Mouse (Mus musculus) myocyte (in vitro differentiated cells): ENCODE measurements around the gene Dlg4. TPM values are rescaled to one million over a fixed set of nuclear protein-coding genes. Genes with fewer than 3 reads are reported as not detected.

Source experiments
- H3K27me3 ChIP-seq: one replicate; pipeline ENCODE4 v1.6.1; 2011; ENCODE audit not compliant: control insufficient read depth, insufficient read depth, insufficient read length
- H3K36me3 ChIP-seq: one replicate; pipeline ENCODE4 v1.6.1; 2011; ENCODE audit not compliant: control insufficient read depth, insufficient read depth
- H3K4me2 ChIP-seq: one replicate; pipeline ENCODE4 v1.6.1; 2011; ENCODE audit warnings: low read depth, control low read depth
- H3K4me3 ChIP-seq: one replicate; pipeline ENCODE4 v1.5.1; 2011; ENCODE audit warnings: mild to moderate bottlenecking, control low read depth, moderate library complexity
- H3K79me2 ChIP-seq: one replicate; pipeline ENCODE4 v1.6.1; 2011; ENCODE audit not compliant: control insufficient read depth, insufficient read depth
- H3ac ChIP-seq: one replicate; pipeline ENCODE4 v1.6.1; 2011; ENCODE audit not compliant: control insufficient read depth, insufficient read length
- CEBPB ChIP-seq: IDR thresholded peaks from 2 replicates; pipeline ENCODE4 v1.6.1; 2011; ENCODE audit warnings: mild to moderate bottlenecking, moderate library complexity; ENCODE audit not compliant: poor library complexity, insufficient read depth, severe bottlenecking
- E2F4 ChIP-seq: IDR thresholded peaks from one replicate; pipeline ENCODE4 v1.6.1; 2011; ENCODE audit warnings: mild to moderate bottlenecking, control low read depth, moderate library complexity; ENCODE audit not compliant: insufficient read depth
- MAX ChIP-seq: IDR thresholded peaks from one replicate; pipeline ENCODE4 v1.6.1; 2011; ENCODE audit warnings: low read depth, mild to moderate bottlenecking, control low read depth
- MYOD1 ChIP-seq, 3 experiments: IDR thresholded peaks; one replicate each; pipeline ENCODE4 v1.6.1; 2011; ENCODE audit warnings: control low read depth in 2 of 3, low read depth in 2 of 3, mild to moderate bottlenecking in 2 of 3, moderate library complexity in 1 of 3; ENCODE audit not compliant: insufficient read length in 2 of 3, control insufficient read depth in 1 of 3
- MYOG ChIP-seq, 3 experiments: IDR thresholded peaks; one replicate each; pipeline ENCODE4 v1.6.1; 2011; ENCODE audit warnings: control low read depth in 2 of 3, low read depth in 2 of 3, mild to moderate bottlenecking in 2 of 3; ENCODE audit not compliant: insufficient read length in 2 of 3, control insufficient read depth in 1 of 3, insufficient read depth in 1 of 3
- POLR2A ChIP-seq: IDR thresholded peaks from one replicate; pipeline ENCODE4 v1.6.1; 2011; ENCODE audit warnings: low read depth, mild to moderate bottlenecking, control low read depth, moderate library complexity; ENCODE audit not compliant: insufficient read length
- POLR2AphosphoS2 ChIP-seq: IDR thresholded peaks from one replicate; pipeline ENCODE4 v1.6.1; 2011; ENCODE audit warnings: low read depth, control low read depth; ENCODE audit not compliant: insufficient read length
- REST ChIP-seq: IDR thresholded peaks from one replicate; pipeline ENCODE4 v1.6.1; 2011; ENCODE audit warnings: mild to moderate bottlenecking, control low read depth, moderate library complexity; ENCODE audit not compliant: insufficient read depth, insufficient read length
- SRF ChIP-seq: IDR thresholded peaks from one replicate; pipeline ENCODE4 v1.6.1; 2011; ENCODE audit warnings: low read depth; ENCODE audit not compliant: control insufficient read depth, insufficient read length
- TCF12 ChIP-seq: IDR thresholded peaks from one replicate; pipeline ENCODE4 v1.6.1; 2011; ENCODE audit warnings: mild to moderate bottlenecking, control low read depth; ENCODE audit not compliant: poor library complexity, insufficient read depth, severe bottlenecking
- TCF3 ChIP-seq: IDR thresholded peaks from one replicate; pipeline ENCODE4 v1.6.1; 2011; ENCODE audit warnings: low read depth, control low read depth; ENCODE audit not compliant: insufficient read length
- USF1 ChIP-seq: IDR thresholded peaks from one replicate; pipeline ENCODE4 v1.6.1; 2011; ENCODE audit warnings: low read depth, mild to moderate bottlenecking, control low read depth, moderate library complexity
- polyA plus RNA-seq: library from polyadenylated mRNA; unstranded; fragments of >200 nt; fragmentation: generic; extraction: Trizol; gene quantifications from one replicate; pipeline ENCODE4 v1.2.1, GENCODE M21; 2012; ENCODE audit warnings: missing spikeins

The Dlg4 gene
- polyA plus RNA-seq, 1 experiment = 26.8 TPM

DNA sequence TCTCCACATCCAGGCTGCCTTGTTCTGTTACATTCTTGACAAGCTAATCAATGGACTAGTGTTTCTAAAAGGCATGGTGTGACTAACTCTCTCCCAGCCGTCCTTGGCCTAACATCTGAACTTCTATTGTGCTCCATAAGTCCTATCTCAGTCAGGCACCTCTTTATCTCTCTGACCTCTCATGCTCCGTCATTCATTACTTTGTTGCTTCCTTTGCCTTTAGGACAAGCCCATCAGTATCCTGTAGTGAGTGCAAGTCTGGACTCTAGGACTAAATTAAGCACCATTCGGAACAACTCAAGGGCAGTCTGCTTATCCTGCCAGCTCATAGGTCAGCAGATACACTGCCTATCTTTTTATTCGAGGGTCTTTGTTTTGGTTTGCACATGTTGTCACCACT is 40.5 kb upstream of the Dlg4 start:
- TF ChIP-seq TCF12 = no peak
- TF ChIP-seq POLR2AphosphoS2 = no peak
- TF ChIP-seq SRF = no peak
- no peak for TF ChIP-seq CEBPB
- no peak overlapping the region for H3K4me2 ChIP-seq
- H3K4me3 ChIP-seq = no peak overlapping the region
- peaks cover 32% of the 10 kb centered on the region for H3K79me2 ChIP-seq
- H3ac ChIP-seq = no peak overlapping the region
- no peaks in the 10 kb centered on the region for H3K27me3 ChIP-seq
- peaks cover 45% of the 10 kb centered on the region for H3K36me3 ChIP-seq

DNA sequence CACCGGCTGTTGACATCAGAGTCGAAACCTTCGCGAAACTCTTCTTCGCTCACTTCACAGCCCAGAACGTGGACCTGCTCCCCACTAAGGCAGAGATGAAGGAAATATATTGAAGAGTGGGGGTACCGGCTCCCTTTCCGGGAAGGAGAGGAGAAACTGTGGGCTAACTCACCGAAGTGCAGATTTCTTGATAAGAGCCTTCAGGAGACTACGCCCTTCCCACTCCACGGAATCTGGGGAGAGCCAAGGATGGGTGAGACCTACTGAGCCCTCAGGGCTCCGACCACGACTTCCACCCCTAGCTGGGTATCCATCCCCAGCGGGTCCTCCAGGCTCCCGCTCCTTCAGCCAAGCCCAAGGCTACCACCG is 36.9 kb upstream of the Dlg4 start:
- TF ChIP-seq MYOD1 (IDR thresholded peaks at IDR 0.05; ENCODE audit: control insufficient read depth in 1 of 3, insufficient read length in 2 of 3, low read depth in 2 of 3) = no peak
- no peak for TF ChIP-seq TCF12
- TF ChIP-seq POLR2AphosphoS2 = no peak
- TF ChIP-seq E2F4 = no peak
- TF ChIP-seq POLR2A = no peak
- TF ChIP-seq CEBPB = no peak
- peaks cover 32% of the 10 kb centered on the region for H3K36me3 ChIP-seq
- peaks cover 61% of the 10 kb centered on the region for H3K79me2 ChIP-seq
- peak overlapping the region; percentile 93 for H3ac ChIP-seq
- H3K27me3 ChIP-seq = no peaks in the 10 kb centered on the region
- peak overlapping the region; percentile 79 for H3K4me2 ChIP-seq
- peak overlapping the region; percentile 73 for H3K4me3 ChIP-seq

DNA sequence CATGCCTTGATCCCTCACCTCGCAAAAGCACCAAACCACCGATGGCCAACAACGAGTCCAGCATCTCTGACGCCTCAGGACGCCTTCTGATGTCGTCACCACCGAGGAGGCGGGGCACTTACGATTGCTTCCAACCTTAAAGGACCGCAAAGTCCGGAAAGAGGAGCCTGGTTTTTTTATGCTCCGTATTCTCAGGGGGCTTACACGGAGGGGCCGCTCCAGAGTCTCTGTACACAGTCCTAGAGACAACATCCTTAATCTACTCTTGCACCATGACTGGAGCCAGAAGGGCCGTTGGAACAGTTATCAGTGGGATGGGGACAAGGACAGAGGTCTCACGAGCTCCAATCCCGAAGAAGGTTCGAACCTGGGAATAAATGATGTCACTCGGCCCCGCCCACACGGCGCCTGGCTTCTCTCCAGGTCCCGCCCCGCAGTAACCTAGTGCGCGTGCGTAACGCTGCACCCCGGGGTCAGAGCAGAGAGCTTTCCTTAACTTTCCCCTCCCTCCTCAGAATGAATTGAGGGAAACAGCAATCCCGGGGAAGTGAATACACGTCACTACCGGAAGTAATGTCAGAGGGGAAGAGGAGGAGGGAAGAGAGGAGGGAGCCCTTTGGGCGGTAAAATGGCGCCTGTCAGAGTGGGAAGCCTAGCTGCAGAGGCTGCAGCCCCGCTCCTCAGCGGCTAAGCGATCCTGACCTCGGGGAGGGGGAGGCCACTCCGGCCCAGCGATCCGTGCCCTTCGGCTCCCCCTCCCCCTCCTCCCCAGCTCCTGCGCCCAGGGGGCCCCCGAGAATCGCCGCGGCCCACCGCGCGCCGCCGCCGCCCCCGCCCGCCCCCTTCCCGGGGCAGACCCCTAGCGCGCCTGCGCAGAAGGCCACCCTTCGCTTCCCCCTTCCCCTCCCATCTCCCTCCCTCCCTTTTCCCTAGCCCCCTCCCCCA is 36.3 kb upstream of the Dlg4 start:
- Histone ChIP-seq H3K36me3 (peaks cover 30% of the 10 kb centered on the region), H3K79me2 (peaks cover 61% of the 10 kb centered on the region), H3K27me3 (no peaks in the 10 kb centered on the region), H3K4me2 (peak overlapping the region; percentile 79), H3ac (peak overlapping the region; percentile 93), H3K4me3 (peak overlapping the region; percentile 73)
- TF ChIP-seq CEBPB (no peak), POLR2A (peak; percentile 83), SRF (peak; percentile 69), TCF3 (no peak), TCF12 (no peak), USF1 (no peak), E2F4 (peak; percentile 1), POLR2AphosphoS2 (peak; percentile 73)

GRCm38 (mm10) chr11:69981141-69981762 is 35.5 kb upstream of the Dlg4 start, which contains the start of gene Ctdnep1:
Gene Ctdnep1, plus strand, starts transcription at chr11:69981156.
- H3ac ChIP-seq = peak within 1 kb of the TSS; percentile 93

GRCm38 (mm10) chr11:69982225-69982624 is 34.5 kb upstream of the Dlg4 start, which contains the start of gene Elp5:
Gene Elp5, minus strand, starts transcription at chr11:69982517.
- Histone ChIP-seq H3K79me2 (peaks cover 61% of the 10 kb centered on the region), H3K36me3 (peaks cover 20% of the 10 kb centered on the region)
- TF ChIP-seq REST (no peak), TCF3 (no peak), POLR2AphosphoS2 (no peak), POLR2A (no peak), USF1 (no peak), SRF (no peak), E2F4 (no peak), MYOG (IDR thresholded peaks at IDR 0.05; ENCODE audit: control insufficient read depth in 1 of 3, insufficient read depth in 1 of 3, insufficient read length in 2 of 3, low read depth in 2 of 3) (no peak), MAX (no peak), TCF12 (no peak), CEBPB (no peak), MYOD1 (IDR thresholded peaks at IDR 0.05; ENCODE audit: control insufficient read depth in 1 of 3, insufficient read length in 2 of 3, low read depth in 2 of 3) (no peak)

More at GRCm38 (mm10) chr11:69981141-69981762, 35.5 kb upstream of the Dlg4 start, which contains the start of gene Ctdnep1:
- peak within 1 kb of the TSS; percentile 73 for H3K4me3 ChIP-seq
- peaks cover 61% of the 10 kb centered on the region for H3K79me2 ChIP-seq
- peaks cover 22% of the 10 kb centered on the region for H3K36me3 ChIP-seq
- H3K4me2 ChIP-seq = peak within 1 kb of the TSS; percentile 96
- H3K27me3 ChIP-seq = no peaks in the 10 kb centered on the region
- TF ChIP-seq CEBPB (no peak), MAX (no peak), TCF3 (no peak), E2F4 (no peak), POLR2AphosphoS2 (no peak), REST (no peak), MYOG (IDR thresholded peaks at IDR 0.05; ENCODE audit: control insufficient read depth in 1 of 3, insufficient read depth in 1 of 3, insufficient read length in 2 of 3, low read depth in 2 of 3) (no peak), MYOD1 (IDR thresholded peaks at IDR 0.05; ENCODE audit: control insufficient read depth in 1 of 3, insufficient read length in 2 of 3, low read depth in 2 of 3) (no peak), TCF12 (no peak), SRF (no peak), POLR2A (no peak), USF1 (no peak)

More at GRCm38 (mm10) chr11:69982225-69982624, 34.5 kb upstream of the Dlg4 start, which contains the start of gene Elp5:
- no peaks in the 10 kb centered on the region for H3K27me3 ChIP-seq
- H3K4me2 ChIP-seq = peak within 1 kb of the TSS; percentile 96
- peak within 1 kb of the TSS; percentile 93 for H3ac ChIP-seq
- peak within 1 kb of the TSS; percentile 73 for H3K4me3 ChIP-seq
